Mouse (Mus musculus) midbrain, postnatal 0 days (tissue): ENCODE measurements around the gene Setdb2. TPM values are rescaled to one million over a fixed set of nuclear protein-coding genes. Genes with fewer than 3 reads are reported as not detected.
"Not testable (repeated sequence)": the region's sequence is repeated elsewhere in the genome, so short reads cannot be mapped to it uniquely, and the experiment has no call there.

Experiments
- ATAC-seq: fragments of 200-750 bp; cut with Nextera tagmentation; 2 replicates; pipeline ENCODE4 v1.8.0; 2017; ENCODE audit warnings: moderate number of reproducible peaks, mild to moderate bottlenecking, moderate TSS enrichment, moderate library complexity; ENCODE audit not compliant: low FRiP score
- DNase-seq: peaks from one replicate; pipeline ENCODE4 v3.0.0-alpha.2; 2015; ENCODE audit warnings: low spot score
- H3K27ac ChIP-seq: fragments of 300-500 bp; sonication (generic); 2 replicates; pipeline ENCODE4 v1.5.1; 2014; ENCODE audit warnings: low read depth, mild to moderate bottlenecking, low read length, mixed read lengths
- H3K27me3 ChIP-seq: fragments of 300-500 bp; sonication (generic); 2 replicates; pipeline ENCODE4 v1.6.1; 2014; ENCODE audit warnings: low read length, control low read depth, mixed read lengths; ENCODE audit not compliant: insufficient read depth
- H3K36me3 ChIP-seq: fragments of 300-500 bp; sonication (generic); 2 replicates; pipeline ENCODE4 v1.6.1; 2014; ENCODE audit warnings: low read length, control low read depth, mixed read lengths; ENCODE audit not compliant: insufficient read depth
- H3K4me1 ChIP-seq: fragments of 300-500 bp; sonication (generic); 2 replicates; pipeline ENCODE4 v1.6.1; 2014; ENCODE audit warnings: mild to moderate bottlenecking, control low read depth, antibody characterized with exemption, low read length, mixed read lengths; ENCODE audit not compliant: insufficient read depth
- H3K4me2 ChIP-seq: fragments of 300-500 bp; sonication (generic); 2 replicates; pipeline ENCODE4 v1.6.1; 2014; ENCODE audit warnings: low read depth, mild to moderate bottlenecking, low read length, mixed read lengths; ENCODE audit not compliant: poor library complexity, severe bottlenecking
- H3K4me3 ChIP-seq: fragments of 300-500 bp; sonication (generic); 2 replicates; pipeline ENCODE4 v1.5.1; 2014; ENCODE audit warnings: low read depth, mild to moderate bottlenecking, low read length, moderate library complexity
- H3K9ac ChIP-seq: fragments of 300-500 bp; sonication (generic); replicated peaks from 2 replicates; pipeline ENCODE4 v1.6.1; 2014; ENCODE audit warnings: mild to moderate bottlenecking, low read length, moderate library complexity, mixed read lengths; ENCODE audit not compliant: poor library complexity, severe bottlenecking
- H3K9me3 ChIP-seq: fragments of 300-500 bp; sonication (generic); 2 replicates; pipeline ENCODE4 v1.6.1; 2016; ENCODE audit warnings: low read length, control low read depth
- CTCF ChIP-seq: IDR thresholded peaks from 2 replicates; pipeline ENCODE4 v1.5.1; 2016; ENCODE audit warnings: antibody characterized with exemption, mild to moderate bottlenecking
- WGBS: fragments of 180-500 bp; shearing (Covaris S2); extraction: QIAGEN DNeasy Blood & Tissue Kit; methylation state at CpG from one replicate; pipeline ENCODE4 v1.1.7; 2014; 5-methylcytosine and 5-hydroxymethylcytosine counted together
- polyA plus RNA-seq: library from polyadenylated mRNA; unstranded; fragments of >200 nt; fragmentation: Nextera tagmentation; extraction: Ambion mirVana; gene quantifications from 2 replicates; pipeline ENCODE4 v1.2.1, GENCODE M21; 2015
- total RNA-seq: library from RNA; depleted of rRNA; stranded (reverse); fragments of >200 nt; gene quantifications from 2 replicates; pipeline ENCODE4 v1.2.3, GENCODE M21; 2014

Gene Setdb2
- total and polyA plus RNA-seq, 2 experiments from 2014 or later = 2.5 to 4.3 TPM

GRCm38 (mm10) chr14:59435206-59435605, 5.5 kb downstream of the Setdb2 start:
- no peak overlapping the region for H3K27ac ChIP-seq
- H3K4me3 ChIP-seq = no peak overlapping the region
- no peaks in the 10 kb centered on the region for H3K9me3 ChIP-seq
- H3K4me2 ChIP-seq = no peak overlapping the region
- DNase-seq = no peak
- ATAC-seq = no peak
- no peaks in the 10 kb centered on the region for H3K36me3 ChIP-seq
- no peaks in the 10 kb centered on the region for H3K27me3 ChIP-seq
- no peak for TF ChIP-seq CTCF
- H3K4me1 ChIP-seq = peaks cover 4% of the 10 kb centered on the region; the same call in 1 of the 2 replicates
- H3K9ac ChIP-seq = no peak overlapping the region

- no peaks in the 10 kb centered on the region for H3K4me1 ChIP-seq
- no peaks in the 10 kb centered on the region for H3K27me3 ChIP-seq
- DNase-seq = no peak
- no peak overlapping the region for H3K4me2 ChIP-seq
- H3K9ac ChIP-seq = no peak overlapping the region
- no peaks in the 10 kb centered on the region for H3K36me3 ChIP-seq
- H3K27ac ChIP-seq = no peak overlapping the region
- H3K9me3 ChIP-seq = no peaks in the 10 kb centered on the region
- TF ChIP-seq CTCF = no peak
- ATAC-seq = no peak
- WGBS = 55% methylated on average over 2 of the region's 2 CpGs
- no peak overlapping the region for H3K4me3 ChIP-seq
These were observed 6.8 kb downstream of the Setdb2 start for GRCm38 (mm10) chr14:59433902-59434301.

GRCm38 (mm10) chr14:59430556-59430955, 10.1 kb downstream of the Setdb2 start:
- H3K27me3 ChIP-seq = no peaks in the 10 kb centered on the region
- WGBS = 89% methylated on average over 1 of the region's 1 CpGs
- H3K27ac ChIP-seq = no peak overlapping the region
- no peak overlapping the region for H3K4me3 ChIP-seq
- no peaks in the 10 kb centered on the region for H3K4me1 ChIP-seq
- H3K36me3 ChIP-seq = no peaks in the 10 kb centered on the region
- no peaks in the 10 kb centered on the region for H3K9me3 ChIP-seq
- ATAC-seq (no peak), DNase-seq (no peak)
- no peak for TF ChIP-seq CTCF
- H3K4me2 ChIP-seq = no peak overlapping the region
- no peak overlapping the region for H3K9ac ChIP-seq

- no peak overlapping the region for H3K9ac ChIP-seq
- H3K4me2 ChIP-seq = no peak overlapping the region
- DNase-seq = no peak
- no peak overlapping the region for H3K27ac ChIP-seq
- H3K4me1 ChIP-seq = no peaks in the 10 kb centered on the region
- H3K9me3 ChIP-seq = no peaks in the 10 kb centered on the region
- no peak for ATAC-seq
- no peak for TF ChIP-seq CTCF
- no peak overlapping the region for H3K4me3 ChIP-seq
- H3K27me3 ChIP-seq = no peaks in the 10 kb centered on the region
- 85% methylated on average over 11 of the region's 11 CpGs for WGBS
- H3K36me3 ChIP-seq = no peaks in the 10 kb centered on the region
These were observed 17.6 kb downstream of the Setdb2 start for GRCm38 (mm10) chr14:59422912-59423663.

GRCm38 (mm10) chr14:59418171-59418570, 22.5 kb downstream of the Setdb2 start:
- no peak overlapping the region for H3K9ac ChIP-seq
- no peaks in the 10 kb centered on the region for H3K36me3 ChIP-seq
- H3K4me2 ChIP-seq = no peak overlapping the region
- no peak for TF ChIP-seq CTCF
- no peaks in the 10 kb centered on the region for H3K27me3 ChIP-seq
- no peaks in the 10 kb centered on the region for H3K4me1 ChIP-seq
- DNase-seq = no peak
- no peaks in the 10 kb centered on the region for H3K9me3 ChIP-seq
- no peak overlapping the region for H3K4me3 ChIP-seq
- no peak overlapping the region for H3K27ac ChIP-seq
- WGBS = 90% methylated on average over 4 of the region's 4 CpGs
- ATAC-seq = no peak

- not testable (repeated sequence) for ATAC-seq, H3K4me1 ChIP-seq, H3K36me3 ChIP-seq, DNase-seq, H3K4me3 ChIP-seq, H3K27me3 ChIP-seq, H3K27ac ChIP-seq, H3K4me2 ChIP-seq, H3K9ac ChIP-seq, H3K9me3 ChIP-seq
- WGBS = 96% methylated on average over 2 of the region's 2 CpGs
These were observed 25.7 kb downstream of the Setdb2 start for GRCm38 (mm10) chr14:59414979-59415378.
